Mouse (Mus musculus): Measurements from ENCODE around the gene Ppa1. TPM values are rescaled to one million over a fixed set of nuclear protein-coding genes. Genes with fewer than 3 reads are reported as not detected.

Gene Ppa1
- polyA plus RNA-seq, 1 experiment, result 17.6 TPM

GRCm38 (mm10) chr10:61662391-61662988 is 14.1 kb downstream of the Ppa1 start:
- H3K4me1 ChIP-seq, result 0 out of 2 replicates have a peak, but pooled peaks cover 2% of the 10 kb centered on the region
- no peak overlapping the region for H3K4me3 ChIP-seq (replicated peaks)
- no peaks in the 10 kb centered on the region for H3K9me3 ChIP-seq
- peaks cover 83% of the 10 kb centered on the region for H3K36me3 ChIP-seq (replicated peaks; ENCODE audit: low read length)
- H3K27me3 ChIP-seq (replicated peaks), result no peaks in the 10 kb centered on the region
- TF ChIP-seq GATA1 (IDR thresholded peaks at IDR 0.05; ENCODE audit: borderline replicate concordance, low read length) (no peak), FLI1 (IDR thresholded peaks at IDR 0.05; ENCODE audit: low read length) (no peak)

GRCm38 (mm10) chr10:61665111-61665510 is 16.8 kb downstream of the Ppa1 start:
- H3K36me3 ChIP-seq (replicated peaks; ENCODE audit: low read length), result peaks cover 96% of the 10 kb centered on the region
- no peak overlapping the region for H3K4me3 ChIP-seq (replicated peaks)
- no peaks in the 10 kb centered on the region for H3K27me3 ChIP-seq (replicated peaks)
- no peaks in the 10 kb centered on the region for H3K9me3 ChIP-seq
- peaks cover 12% of the 10 kb centered on the region for H3K4me1 ChIP-seq
- TF ChIP-seq FLI1 (IDR thresholded peaks at IDR 0.05; ENCODE audit: low read length), result no peak
- TF ChIP-seq GATA1 (IDR thresholded peaks at IDR 0.05; ENCODE audit: borderline replicate concordance, low read length), result no peak

DNA sequence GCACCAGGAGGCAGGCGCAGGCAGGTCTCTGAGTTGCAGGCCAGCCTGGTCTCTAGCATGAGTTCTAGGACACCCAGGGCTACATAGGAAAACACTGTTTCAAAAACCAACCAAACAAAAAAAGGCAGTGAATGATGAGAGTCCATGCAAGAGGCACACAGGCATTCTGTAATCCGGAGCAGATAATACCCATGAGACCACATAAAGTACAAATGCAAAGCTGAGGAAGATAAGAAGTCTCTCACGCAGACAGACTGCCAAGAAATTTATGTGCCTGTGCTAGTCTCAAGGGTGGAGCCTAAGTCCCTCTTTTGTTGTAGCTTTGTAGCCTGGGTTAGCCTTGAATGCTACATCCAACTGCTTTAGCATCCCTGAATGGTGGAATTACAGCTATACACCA is 17.3 kb downstream of the Ppa1 start:
- no peaks in the 10 kb centered on the region for H3K9me3 ChIP-seq
- TF ChIP-seq GATA1 (IDR thresholded peaks at IDR 0.05; ENCODE audit: borderline replicate concordance, low read length) (no peak), FLI1 (IDR thresholded peaks at IDR 0.05; ENCODE audit: low read length) (no peak)

GRCm38 (mm10) chr10:61669289-61669688 is 20.9 kb downstream of the Ppa1 start:
- no peak for TF ChIP-seq FLI1 (IDR thresholded peaks at IDR 0.05; ENCODE audit: low read length)
- TF ChIP-seq GATA1 (IDR thresholded peaks at IDR 0.05; ENCODE audit: borderline replicate concordance, low read length), result no peak
- Histone ChIP-seq H3K9me3 (no peaks in the 10 kb centered on the region), H3K27me3 (replicated peaks) (no peaks in the 10 kb centered on the region), H3K4me1 (peaks cover 26% of the 10 kb centered on the region), H3K4me3 (replicated peaks) (no peak overlapping the region), H3K36me3 (replicated peaks; ENCODE audit: low read length) (peaks cover 94% of the 10 kb centered on the region)

More for the DNA sequence above, 17.3 kb downstream of the Ppa1 start:
- Histone ChIP-seq H3K4me3 (replicated peaks) (no peak overlapping the region), H3K36me3 (replicated peaks; ENCODE audit: low read length) (peaks cover 96% of the 10 kb centered on the region), H3K27me3 (replicated peaks) (no peaks in the 10 kb centered on the region), H3K4me1 (peaks cover 17% of the 10 kb centered on the region)

DNA sequence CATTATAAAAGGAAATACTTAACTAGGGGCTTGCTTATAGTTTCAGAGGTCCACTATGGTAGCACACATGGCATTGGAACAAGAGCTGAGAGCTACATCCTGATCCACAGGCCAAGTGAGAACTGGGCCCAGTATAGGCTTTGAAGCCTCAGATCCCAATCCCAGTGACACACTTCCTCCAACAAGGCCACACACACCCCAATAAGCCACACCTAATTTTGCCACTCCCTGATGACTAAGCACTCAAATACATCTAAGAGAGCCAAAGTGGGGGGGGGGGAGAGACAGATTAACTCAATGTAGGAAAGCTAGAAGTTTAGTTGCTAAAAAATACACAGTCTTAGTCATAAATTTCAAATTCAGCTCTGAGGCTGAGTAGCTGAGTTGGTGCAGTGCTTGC is 21.5 kb downstream of the Ppa1 start:
- TF ChIP-seq GATA1 (IDR thresholded peaks at IDR 0.05; ENCODE audit: borderline replicate concordance, low read length), result no peak
- no peak for TF ChIP-seq FLI1 (IDR thresholded peaks at IDR 0.05; ENCODE audit: low read length)
- Histone ChIP-seq H3K4me3 (replicated peaks) (no peak overlapping the region), H3K4me1 (peaks cover 28% of the 10 kb centered on the region), H3K9me3 (no peaks in the 10 kb centered on the region), H3K36me3 (replicated peaks; ENCODE audit: low read length) (peaks cover 94% of the 10 kb centered on the region), H3K27me3 (replicated peaks) (no peaks in the 10 kb centered on the region)

DNA sequence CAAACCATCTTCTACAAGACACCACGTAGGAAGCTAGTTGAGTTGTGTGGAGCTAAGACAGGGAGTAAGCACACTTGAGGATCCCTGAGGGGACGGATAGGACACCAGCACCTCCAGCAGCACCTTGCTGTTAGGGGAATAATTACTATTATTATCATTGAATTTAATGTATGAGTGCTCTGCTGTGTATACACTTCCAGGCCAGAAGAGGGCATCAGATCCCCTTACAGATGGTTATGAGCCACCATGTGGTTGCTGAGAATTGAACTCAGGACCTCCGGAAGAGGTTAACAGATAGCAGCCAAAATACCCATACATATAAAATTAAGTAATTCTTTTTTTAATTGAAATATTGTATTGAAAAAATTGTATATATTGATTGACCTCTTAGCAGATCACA is 22.4 kb downstream of the Ppa1 start:
- no peak overlapping the region for H3K4me3 ChIP-seq (replicated peaks)
- H3K27me3 ChIP-seq (replicated peaks), result no peaks in the 10 kb centered on the region
- H3K4me1 ChIP-seq, result peaks cover 34% of the 10 kb centered on the region
- no peaks in the 10 kb centered on the region for H3K9me3 ChIP-seq
- H3K36me3 ChIP-seq (replicated peaks; ENCODE audit: low read length), result peaks cover 90% of the 10 kb centered on the region
- TF ChIP-seq FLI1 (IDR thresholded peaks at IDR 0.05; ENCODE audit: low read length) (no peak), GATA1 (IDR thresholded peaks at IDR 0.05; ENCODE audit: borderline replicate concordance, low read length) (no peak)

GRCm38 (mm10) chr10:61675935-61676334 is 27.6 kb downstream of the Ppa1 start:
- H3K36me3 ChIP-seq (replicated peaks; ENCODE audit: low read length), result peaks cover 41% of the 10 kb centered on the region
- no peaks in the 10 kb centered on the region for H3K27me3 ChIP-seq (replicated peaks)
- H3K9me3 ChIP-seq, result no peaks in the 10 kb centered on the region
- TF ChIP-seq FLI1 (IDR thresholded peaks at IDR 0.05; ENCODE audit: low read length) (no peak), GATA1 (IDR thresholded peaks at IDR 0.05; ENCODE audit: borderline replicate concordance, low read length) (no peak)
- H3K4me3 ChIP-seq (replicated peaks), result peak overlapping the region; percentile 23
- peaks cover 42% of the 10 kb centered on the region for H3K4me1 ChIP-seq

GRCm38 (mm10) chr10:61679545-61679944 is 31.2 kb downstream of the Ppa1 start:
- H3K9me3 ChIP-seq, result no peaks in the 10 kb centered on the region
- H3K27me3 ChIP-seq (replicated peaks), result no peaks in the 10 kb centered on the region
- TF ChIP-seq GATA1 (IDR thresholded peaks at IDR 0.05; ENCODE audit: borderline replicate concordance, low read length) (no peak), FLI1 (IDR thresholded peaks at IDR 0.05; ENCODE audit: low read length) (no peak)
- peaks cover 22% of the 10 kb centered on the region for H3K36me3 ChIP-seq (replicated peaks; ENCODE audit: low read length)
- H3K4me1 ChIP-seq, result peaks cover 59% of the 10 kb centered on the region
- H3K4me3 ChIP-seq (replicated peaks), result peak overlapping the region; percentile 94

- H3K4me3 ChIP-seq (replicated peaks), result peak within 1 kb of the TSS; percentile 94
- peaks cover 53% of the 10 kb centered on the region for H3K4me1 ChIP-seq
- peaks cover 22% of the 10 kb centered on the region for H3K36me3 ChIP-seq (replicated peaks; ENCODE audit: low read length)
- TF ChIP-seq FLI1 (IDR thresholded peaks at IDR 0.05; ENCODE audit: low read length), result peak; percentile 68
- no peak for TF ChIP-seq GATA1 (IDR thresholded peaks at IDR 0.05; ENCODE audit: borderline replicate concordance, low read length)
- no peaks in the 10 kb centered on the region for H3K27me3 ChIP-seq (replicated peaks)
- H3K9me3 ChIP-seq, result no peaks in the 10 kb centered on the region
These were observed 31.9 kb downstream of the Ppa1 start, which contains the start of gene Sar1a for GRCm38 (mm10) chr10:61680015-61680913. Gene Sar1a (plus strand): TSS chr10:61680299.

DNA sequence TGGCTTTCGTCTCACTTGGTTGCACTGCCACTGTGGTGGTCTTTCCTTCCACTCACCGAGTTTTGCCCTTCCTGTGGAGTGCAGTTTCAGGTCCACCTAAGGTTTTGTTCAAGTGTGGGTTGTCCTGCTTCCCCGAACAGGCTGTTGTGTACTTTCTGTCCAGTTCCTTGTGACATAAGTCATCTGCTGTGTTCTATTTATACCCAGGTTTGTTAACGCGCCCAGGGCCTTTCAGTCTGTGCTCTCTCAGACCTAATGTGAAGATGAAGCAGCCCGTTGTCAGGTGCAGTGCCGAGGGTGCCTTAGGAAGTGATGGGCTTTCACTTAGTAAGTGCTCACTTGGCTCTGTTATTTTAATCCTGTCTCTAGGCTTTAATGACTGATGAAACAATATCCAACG is 41.1 kb downstream of the Ppa1 start:
- no peaks in the 10 kb centered on the region for H3K4me1 ChIP-seq
- no peaks in the 10 kb centered on the region for H3K27me3 ChIP-seq (replicated peaks)
- no peak overlapping the region for H3K4me3 ChIP-seq (replicated peaks)
- TF ChIP-seq FLI1 (IDR thresholded peaks at IDR 0.05; ENCODE audit: low read length), result no peak
- H3K9me3 ChIP-seq, result no peaks in the 10 kb centered on the region
- peaks cover 90% of the 10 kb centered on the region for H3K36me3 ChIP-seq (replicated peaks; ENCODE audit: low read length)

Measured in megakaryocyte, embryonic 14.5 days (primary cell).